Mouse (Mus musculus) bone marrow, adult 2 months (tissue): ENCODE data around the gene Unc80.

Experiments
- CTCF ChIP-seq: fragments of 200-500 bp; IDR thresholded peaks from 2 replicates; pipeline ENCODE4 v1.5.1; 2011; ENCODE audit warnings: low read length, control low read depth; ENCODE audit not compliant: control insufficient read depth, insufficient read depth
- POLR2A ChIP-seq: fragments of 200-500 bp; IDR thresholded peaks from 2 replicates; pipeline ENCODE4 v1.6.1; 2011; ENCODE audit warnings: low read depth, mild to moderate bottlenecking, control low read depth, low read length, borderline replicate concordance; ENCODE audit not compliant: control insufficient read depth

DNA sequence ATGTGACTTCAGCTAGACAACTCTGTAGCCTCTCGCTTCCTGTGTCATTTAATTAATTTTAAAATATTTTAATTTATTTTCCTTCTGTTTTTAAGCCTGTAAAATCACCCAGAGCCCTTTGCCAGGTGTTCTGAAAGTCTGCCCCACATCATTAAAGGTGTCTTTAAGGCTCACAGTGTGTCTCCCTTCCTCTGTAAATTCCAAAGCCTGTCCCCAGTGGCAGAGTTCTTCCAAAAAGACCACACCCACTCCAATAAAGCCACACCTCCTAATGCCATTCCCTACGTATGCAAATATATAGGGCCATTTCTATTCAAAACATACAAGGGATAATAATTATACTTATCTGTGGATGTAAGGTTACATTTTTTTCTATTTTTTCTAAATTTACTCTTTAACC is 94.2 kb downstream of the Unc80 start:
- TF ChIP-seq CTCF (no peak), POLR2A (no peak)
